Mouse (Mus musculus) intestine, embryonic 16.5 days (tissue): ENCODE measurements around the gene Kcne4. TPM values are rescaled to one million over a fixed set of nuclear protein-coding genes. Genes with fewer than 3 reads are reported as not detected.

ENCODE experiments used
- ATAC-seq: fragments of 200-750 bp; cut with Nextera tagmentation; 2 replicates; pipeline ENCODE4 v1.8.0; 2017; ENCODE audit warnings: moderate TSS enrichment, moderate library complexity
- H3K27ac ChIP-seq: fragments of 300-500 bp; sonication (generic); 2 replicates; pipeline ENCODE4 v1.5.1; 2014; ENCODE audit warnings: mild to moderate bottlenecking, low read length
- H3K27me3 ChIP-seq: fragments of 300-500 bp; sonication (generic); replicated peaks from 2 replicates; pipeline ENCODE4 v1.6.1; 2014; ENCODE audit warnings: low read length, control low read depth, mixed read lengths; ENCODE audit not compliant: control insufficient read depth, insufficient read depth
- H3K36me3 ChIP-seq: fragments of 300-500 bp; sonication (generic); 2 replicates; pipeline ENCODE4 v1.6.1; 2014; ENCODE audit warnings: low read length, control low read depth; ENCODE audit not compliant: control insufficient read depth, insufficient read depth
- H3K4me1 ChIP-seq: fragments of 300-500 bp; sonication (generic); 2 replicates; pipeline ENCODE4 v1.6.1; 2014; ENCODE audit warnings: low read length, control low read depth, mixed read lengths; ENCODE audit not compliant: control insufficient read depth, insufficient read depth
- H3K4me2 ChIP-seq: fragments of 300-500 bp; sonication (generic); 2 replicates; pipeline ENCODE4 v1.6.1; 2014; ENCODE audit warnings: low read depth, low read length, control low read depth
- H3K4me3 ChIP-seq: fragments of 300-500 bp; sonication (generic); 2 replicates; pipeline ENCODE4 v1.5.1; 2014; ENCODE audit warnings: mild to moderate bottlenecking, low read length
- H3K9ac ChIP-seq: fragments of 300-500 bp; sonication (generic); 2 replicates; pipeline ENCODE4 v1.6.1; 2014; ENCODE audit warnings: low read depth, low read length
- H3K9me3 ChIP-seq: fragments of 300-500 bp; sonication (generic); 2 replicates; pipeline ENCODE4 v1.6.1; 2016; ENCODE audit warnings: low read length, control low read depth; ENCODE audit not compliant: control insufficient read depth
- WGBS: fragments of 180-500 bp; shearing (Covaris S2); extraction: QIAGEN DNeasy Blood & Tissue Kit; methylation state at CpG from one replicate; pipeline ENCODE4 v1.1.7; 2014; 5-methylcytosine and 5-hydroxymethylcytosine counted together
- polyA plus RNA-seq: library from polyadenylated mRNA; unstranded; fragments of >200 nt; fragmentation: Nextera tagmentation; extraction: Ambion mirVana; gene quantifications from 2 replicates; pipeline ENCODE4 v1.2.1, GENCODE M21; 2015

The Kcne4 gene
- polyA plus RNA-seq, 1 experiment from 2014 or later: 6.0 TPM

GRCm38 (mm10) chr1:78846471-78846870, 29.9 kb downstream of the Kcne4 start:
- no peak overlapping the region for H3K9ac ChIP-seq
- 46% methylated on average over 2 of the region's 2 CpGs for WGBS
- H3K36me3 ChIP-seq: no peaks in the 10 kb centered on the region
- H3K9me3 ChIP-seq: no peaks in the 10 kb centered on the region
- no peak overlapping the region for H3K27ac ChIP-seq
- no peak overlapping the region for H3K4me2 ChIP-seq
- no peak overlapping the region for H3K4me3 ChIP-seq
- H3K27me3 ChIP-seq: no peaks in the 10 kb centered on the region
- no peaks in the 10 kb centered on the region for H3K4me1 ChIP-seq
- no peak for ATAC-seq

- 62% methylated on average over 17 of the region's 17 CpGs for WGBS
- no peak overlapping the region for H3K9ac ChIP-seq
- no peak overlapping the region for H3K27ac ChIP-seq
- no peaks in the 10 kb centered on the region for H3K27me3 ChIP-seq
- H3K36me3 ChIP-seq: no peaks in the 10 kb centered on the region
- H3K4me2 ChIP-seq: no peak overlapping the region
- no peaks in the 10 kb centered on the region for H3K4me1 ChIP-seq
- H3K9me3 ChIP-seq: no peaks in the 10 kb centered on the region
- H3K4me3 ChIP-seq: no peak overlapping the region
- no peak for ATAC-seq
Measured at GRCm38 (mm10) chr1:78852408-78853093, 36.0 kb downstream of the Kcne4 start.

- H3K4me1 ChIP-seq: no peaks in the 10 kb centered on the region
- H3K4me2 ChIP-seq: no peak overlapping the region
- H3K9ac ChIP-seq: no peak overlapping the region
- H3K9me3 ChIP-seq: no peaks in the 10 kb centered on the region
- no peak overlapping the region for H3K27ac ChIP-seq
- H3K27me3 ChIP-seq: no peaks in the 10 kb centered on the region
- whole genome bisulfite sequencing: 88% methylated on average over 3 of the region's 3 CpGs
- ATAC-seq: no peak
- H3K36me3 ChIP-seq: no peaks in the 10 kb centered on the region
- H3K4me3 ChIP-seq: no peak overlapping the region
Measured at GRCm38 (mm10) chr1:78853094-78853445, 36.5 kb downstream of the Kcne4 start.

GRCm38 (mm10) chr1:78854306-78854705, 37.7 kb downstream of the Kcne4 start:
- H3K9ac ChIP-seq: no peak overlapping the region

GRCm38 (mm10) chr1:78859573-78859972, 43.0 kb downstream of the Kcne4 start:
- Histone ChIP-seq H3K27ac (no peak overlapping the region), H3K9me3 (no peaks in the 10 kb centered on the region), H3K4me1 (peaks cover 3% of the 10 kb centered on the region; the same call in 1 of the 2 replicates), H3K9ac (no peak overlapping the region), H3K27me3 (no peaks in the 10 kb centered on the region), H3K4me2 (no peak overlapping the region), H3K36me3 (no peaks in the 10 kb centered on the region), H3K4me3 (no peak overlapping the region)
- no peak for ATAC-seq
- WGBS: 60% methylated on average over 4 of the region's 4 CpGs

More at GRCm38 (mm10) chr1:78854306-78854705, 37.7 kb downstream of the Kcne4 start:
- H3K36me3 ChIP-seq: no peaks in the 10 kb centered on the region
- no peaks in the 10 kb centered on the region for H3K27me3 ChIP-seq
- no peak overlapping the region for H3K27ac ChIP-seq
- no peak for ATAC-seq
- no peaks in the 10 kb centered on the region for H3K9me3 ChIP-seq
- H3K4me2 ChIP-seq: no peak overlapping the region
- 28% methylated on average over 1 of the region's 1 CpGs for WGBS
- H3K4me3 ChIP-seq: no peak overlapping the region
- H3K4me1 ChIP-seq: no peaks in the 10 kb centered on the region

GRCm38 (mm10) chr1:78860056-78860455, 43.5 kb downstream of the Kcne4 start:
- ATAC-seq: no peak
- H3K27ac ChIP-seq: no peak overlapping the region
- H3K4me1 ChIP-seq: peaks cover 3% of the 10 kb centered on the region; the same call in 1 of the 2 replicates
- no peaks in the 10 kb centered on the region for H3K36me3 ChIP-seq
- H3K4me3 ChIP-seq: no peak overlapping the region
- no peak overlapping the region for H3K9ac ChIP-seq
- H3K27me3 ChIP-seq: no peaks in the 10 kb centered on the region
- 73% methylated on average over 7 of the region's 7 CpGs for WGBS
- no peaks in the 10 kb centered on the region for H3K9me3 ChIP-seq
- H3K4me2 ChIP-seq: no peak overlapping the region

- no peak overlapping the region for H3K4me3 ChIP-seq
- 63% methylated on average over 1 of the region's 1 CpGs for WGBS
- no peak overlapping the region for H3K4me2 ChIP-seq
- no peak for ATAC-seq
- no peaks in the 10 kb centered on the region for H3K27me3 ChIP-seq
- no peak overlapping the region for H3K9ac ChIP-seq
- no peaks in the 10 kb centered on the region for H3K9me3 ChIP-seq
- peaks cover 3% of the 10 kb centered on the region; the same call in 1 of the 2 replicates for H3K4me1 ChIP-seq
- H3K36me3 ChIP-seq: no peaks in the 10 kb centered on the region
- no peak overlapping the region for H3K27ac ChIP-seq
Measured at GRCm38 (mm10) chr1:78862281-78862680, 45.7 kb downstream of the Kcne4 start.

- peaks cover 3% of the 10 kb centered on the region; the same call in 1 of the 2 replicates for H3K4me1 ChIP-seq
- no peaks in the 10 kb centered on the region for H3K27me3 ChIP-seq
- no peak overlapping the region for H3K4me2 ChIP-seq
- no peaks in the 10 kb centered on the region for H3K9me3 ChIP-seq
- no peak overlapping the region for H3K27ac ChIP-seq
- H3K36me3 ChIP-seq: no peaks in the 10 kb centered on the region
- no peak overlapping the region for H3K4me3 ChIP-seq
- no peak overlapping the region for H3K9ac ChIP-seq
- no peak for ATAC-seq
- WGBS: 61% methylated on average over 2 of the region's 2 CpGs
Measured at GRCm38 (mm10) chr1:78863833-78864232, 47.3 kb downstream of the Kcne4 start.

GRCm38 (mm10) chr1:78864351-78864750, 47.8 kb downstream of the Kcne4 start:
- 67% methylated on average over 6 of the region's 6 CpGs for WGBS
- H3K27ac ChIP-seq: peak overlapping the region; percentile 37; the same call in 1 of the 2 replicates

More at GRCm38 (mm10) chr1:78864351-78864750, 47.8 kb downstream of the Kcne4 start:
- no peaks in the 10 kb centered on the region for H3K27me3 ChIP-seq
- no peaks in the 10 kb centered on the region for H3K9me3 ChIP-seq
- no peak overlapping the region for H3K4me3 ChIP-seq
- H3K4me2 ChIP-seq: no peak overlapping the region
- H3K4me1 ChIP-seq: peaks cover 3% of the 10 kb centered on the region; the same call in 1 of the 2 replicates
- ATAC-seq: no peak
- no peaks in the 10 kb centered on the region for H3K36me3 ChIP-seq
- no peak overlapping the region for H3K9ac ChIP-seq
